Mouse (Mus musculus) thymus, postnatal 10 days (tissue): ENCODE measurements at regions not wholly inside any gene's neighbourhood (a gene's known extent, or its start where the extent isn't known, plus 50 kb on each side); places are given as distances from the start of the nearest gene placed in this dataset.

Experiments used
- DNase-seq, 2 experiments: peaks; one replicate each; pipeline ENCODE4 v3.0.0; 2021; ENCODE audit warnings: low spot score in 2 of 2

- DNase-seq, result no peak
Observed at GRCm38 (mm10) chr16:86159021-86159815, 257.6 kb upstream of the Adamts5 start.

GRCm38 (mm10) chr16:86138171-86138570 lies 236.5 kb upstream of the Adamts5 start:
- DNase-seq, result no peak

- no peak for DNase-seq
Observed at GRCm38 (mm10) chr16:86136169-86136568, 234.5 kb upstream of the Adamts5 start.

DNA sequence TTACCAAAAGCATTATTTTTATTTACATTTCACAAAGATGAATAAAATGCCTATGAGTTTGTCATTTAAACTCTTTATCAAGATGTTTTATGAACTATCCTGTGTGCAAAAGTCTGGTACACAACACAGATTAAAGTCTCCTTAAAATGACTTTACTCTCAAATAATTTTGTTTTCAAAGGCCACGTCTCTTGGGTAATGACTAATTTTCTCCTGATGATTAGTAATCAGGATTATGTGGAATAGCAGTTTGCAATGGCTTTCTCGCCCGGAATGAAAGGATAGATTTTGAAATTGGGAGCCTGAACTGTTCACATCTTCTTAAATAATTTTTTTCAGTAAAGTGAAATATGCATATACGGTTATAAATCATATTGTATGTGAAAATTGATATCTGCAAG lies 225.8 kb upstream of the Adamts5 start:
- DNase-seq, result no peak

DNA sequence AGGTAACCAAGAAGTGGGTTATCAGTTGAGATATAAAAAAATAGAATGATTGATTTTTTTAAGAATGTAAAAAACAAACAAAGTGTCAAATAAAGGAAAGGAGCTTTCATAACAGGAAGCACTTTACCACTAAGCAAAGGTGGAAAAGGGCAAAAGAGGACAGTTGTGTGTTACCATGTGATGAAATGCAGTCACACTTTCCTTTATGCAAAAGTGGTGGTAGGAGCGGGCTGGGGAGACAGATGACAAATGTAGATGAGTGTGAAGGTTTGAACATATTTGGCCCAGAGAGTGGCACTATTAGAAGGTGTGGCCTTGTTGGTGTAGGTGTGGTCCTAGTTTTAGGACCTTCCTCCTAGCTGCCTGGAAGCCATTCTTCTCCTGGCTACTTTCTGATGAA lies 222.6 kb upstream of the Adamts5 start:
- DNase-seq, result no peak

- no peak for DNase-seq
Observed at GRCm38 (mm10) chr16:86122936-86123335, 221.3 kb upstream of the Adamts5 start.

- no peak for DNase-seq
Observed at GRCm38 (mm10) chr16:86117959-86118358, 216.3 kb upstream of the Adamts5 start.

- DNase-seq, result no peak
Observed at GRCm38 (mm10) chr16:86115587-86116376, 214.2 kb upstream of the Adamts5 start.

- no peak for DNase-seq
Observed at GRCm38 (mm10) chr16:86094461-86094860, 192.8 kb upstream of the Adamts5 start.

DNA sequence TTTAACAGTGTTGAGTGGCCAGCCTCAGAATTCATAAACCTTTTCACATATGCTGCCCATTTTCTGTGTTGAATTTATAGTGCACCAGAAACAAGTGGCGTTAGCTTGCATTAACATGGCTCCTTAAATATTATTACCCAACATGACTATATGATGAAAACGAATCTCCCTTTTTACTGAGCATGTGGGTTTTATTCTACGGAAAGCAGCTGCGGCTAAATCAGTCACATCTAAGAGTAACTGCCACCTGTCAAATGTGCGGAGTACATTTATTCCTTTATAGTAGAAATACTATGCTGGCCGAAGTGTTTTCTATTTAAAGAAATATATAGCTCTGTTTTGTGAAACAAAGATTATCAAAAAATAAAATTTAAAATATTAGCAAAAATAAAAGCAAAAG lies 188.5 kb upstream of the Adamts5 start:
- no peak for DNase-seq

DNA sequence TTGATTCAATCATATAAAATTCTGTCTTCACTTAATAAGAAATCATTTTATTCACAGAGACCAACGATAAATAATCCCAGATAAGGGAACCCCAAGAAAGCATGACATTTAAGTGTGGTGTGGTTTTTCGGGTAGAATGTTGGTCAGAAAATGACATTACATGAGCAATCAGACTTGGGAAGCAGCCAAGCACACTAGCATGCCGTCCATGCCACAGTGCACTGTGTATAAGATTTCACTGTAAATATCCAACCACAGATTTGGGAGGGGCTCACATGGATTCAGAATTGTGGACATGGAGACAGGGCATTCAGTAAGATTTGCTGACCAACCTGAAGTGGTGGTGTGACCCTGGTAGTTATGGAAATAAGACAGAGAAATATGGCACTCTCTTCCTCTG lies 185.8 kb upstream of the Adamts5 start:
- DNase-seq, result no peak

DNA sequence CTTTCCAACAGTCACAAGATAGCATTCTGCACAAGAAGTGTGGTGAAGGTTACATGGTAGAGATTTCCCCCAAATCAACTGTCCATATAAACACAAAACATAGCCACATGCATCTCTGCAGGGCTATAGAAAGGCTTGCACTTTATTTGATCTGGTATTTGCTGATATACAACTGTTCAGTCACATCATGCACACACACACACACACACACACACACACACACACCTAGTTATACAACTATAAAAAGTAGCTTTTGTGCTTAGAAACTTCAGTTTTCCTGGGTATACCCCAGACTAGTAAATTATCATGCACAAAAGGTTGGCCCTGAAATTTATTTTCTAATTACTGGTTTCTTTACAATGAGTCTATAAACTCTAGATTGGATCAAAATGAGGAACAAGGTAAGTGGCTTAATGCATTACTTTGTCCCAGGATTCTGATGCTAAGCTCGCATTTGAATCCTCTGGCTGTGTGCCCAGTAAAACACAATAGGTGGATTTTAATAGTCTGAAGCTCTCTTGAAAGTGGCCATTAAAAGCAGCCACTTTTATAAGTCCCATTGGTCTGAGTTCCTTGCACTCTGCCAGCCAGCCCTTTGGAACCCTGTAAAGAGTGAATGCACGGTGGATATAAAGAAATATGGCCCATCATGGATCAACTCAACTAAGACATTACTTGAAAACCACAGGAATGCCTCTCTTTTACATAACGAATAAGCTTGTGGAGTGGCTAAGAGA lies 166.2 kb upstream of the Adamts5 start:
- no peak for DNase-seq

- no peak for DNase-seq
Observed at GRCm38 (mm10) chr16:86060087-86060486, 158.5 kb upstream of the Adamts5 start.

- DNase-seq, result no peak
Observed at GRCm38 (mm10) chr16:86044695-86045094, 143.1 kb upstream of the Adamts5 start.

DNA sequence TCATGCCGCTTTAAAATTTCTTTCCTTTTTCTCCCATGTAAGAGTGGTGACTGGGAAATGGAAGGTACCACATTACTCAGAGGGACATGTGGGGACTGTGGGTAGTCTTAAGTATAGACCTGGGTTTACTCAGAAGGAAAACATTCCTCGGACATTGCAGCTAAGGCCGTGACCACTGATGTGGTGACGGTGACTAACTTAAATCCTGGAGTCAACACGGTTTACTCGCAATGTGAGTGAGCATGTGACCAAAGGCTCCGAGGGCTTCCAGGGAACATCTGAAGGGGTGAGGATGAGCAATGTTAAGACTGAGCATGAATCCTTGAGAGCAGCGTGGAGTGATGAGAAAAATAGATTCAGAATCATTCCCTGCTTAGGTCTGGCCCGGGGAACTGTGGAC lies 133.1 kb upstream of the Adamts5 start:
- DNase-seq, result no peak

DNA sequence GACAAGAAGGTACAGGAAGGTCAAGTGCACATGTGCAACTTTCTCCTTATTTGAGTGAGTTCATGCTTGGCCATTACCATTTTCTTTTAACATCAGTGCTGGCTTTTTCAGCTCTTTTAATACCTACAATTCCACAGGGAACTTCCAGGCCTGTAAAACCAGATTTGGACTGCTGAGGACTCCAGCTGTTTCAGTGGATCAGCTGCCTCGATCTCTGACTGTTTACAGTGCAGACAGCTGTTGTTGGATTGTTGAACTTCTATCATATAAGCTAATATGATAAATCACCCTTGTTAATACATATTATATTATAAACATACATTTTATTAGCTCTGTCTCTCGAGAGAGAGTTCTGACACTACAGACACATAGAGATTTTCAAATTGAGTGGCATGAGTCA lies 126.1 kb upstream of the Adamts5 start:
- DNase-seq, result no peak

DNA sequence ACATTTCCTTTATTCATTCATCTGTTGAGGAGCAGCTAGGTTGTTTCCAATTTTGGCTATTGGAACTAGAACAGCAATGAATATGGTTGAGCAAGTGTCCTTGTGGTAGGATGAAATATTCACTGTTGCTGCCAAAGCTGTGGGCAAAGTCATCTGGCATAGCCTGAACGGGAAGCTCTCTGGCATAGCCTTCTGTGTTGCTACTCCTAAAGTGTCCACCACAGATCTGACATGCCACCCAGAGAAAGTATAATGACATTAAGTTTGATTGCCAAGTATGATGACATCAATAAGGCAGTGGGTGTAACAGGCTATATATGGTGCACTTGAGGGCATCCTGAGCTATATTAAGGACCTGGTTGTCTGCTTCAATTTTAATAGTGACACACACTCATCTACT lies 113.7 kb upstream of the Adamts5 start:
- DNase-seq, result no peak

DNA sequence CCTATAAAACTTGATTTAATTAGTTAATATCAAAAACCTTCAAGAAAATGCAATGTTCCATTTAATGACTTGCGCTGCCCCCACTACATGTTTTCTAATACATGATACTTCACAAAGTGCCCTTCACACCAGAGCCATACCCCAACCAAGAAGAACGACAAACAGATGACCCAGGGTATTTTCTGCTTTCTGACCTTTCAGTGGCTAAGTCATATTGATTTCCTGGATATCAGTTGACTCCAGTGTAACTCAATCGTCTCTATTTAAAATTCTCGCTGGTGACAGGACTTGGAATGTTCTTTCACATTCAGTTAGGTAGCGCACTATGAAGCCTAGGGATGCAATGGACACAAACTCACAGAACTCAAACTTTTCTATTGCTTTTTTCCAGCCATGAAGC lies 109.4 kb upstream of the Adamts5 start:
- no peak for DNase-seq

- no peak for DNase-seq
Observed at GRCm38 (mm10) chr16:86009638-86010329, 108.2 kb upstream of the Adamts5 start.

DNA sequence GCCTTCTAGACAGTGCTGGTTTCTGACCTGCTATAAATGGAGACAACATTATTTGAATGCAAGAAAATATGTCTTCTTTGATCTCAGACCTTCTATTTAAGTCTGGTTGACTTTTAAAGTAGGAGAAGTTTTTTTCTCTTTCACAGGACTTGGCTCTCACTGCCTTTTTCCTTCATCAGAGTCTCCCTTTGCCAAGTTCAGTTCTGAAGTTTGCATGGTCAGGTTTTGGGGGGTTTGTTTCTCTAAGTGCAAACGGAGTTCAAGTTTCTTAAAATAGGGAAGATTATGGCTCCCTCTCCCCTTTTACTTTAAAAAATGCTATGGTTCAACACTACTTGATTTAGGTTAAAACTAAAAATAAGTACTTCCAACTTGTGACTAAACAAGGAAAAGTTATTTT lies 106.2 kb upstream of the Adamts5 start:
- no peak for DNase-seq

DNA sequence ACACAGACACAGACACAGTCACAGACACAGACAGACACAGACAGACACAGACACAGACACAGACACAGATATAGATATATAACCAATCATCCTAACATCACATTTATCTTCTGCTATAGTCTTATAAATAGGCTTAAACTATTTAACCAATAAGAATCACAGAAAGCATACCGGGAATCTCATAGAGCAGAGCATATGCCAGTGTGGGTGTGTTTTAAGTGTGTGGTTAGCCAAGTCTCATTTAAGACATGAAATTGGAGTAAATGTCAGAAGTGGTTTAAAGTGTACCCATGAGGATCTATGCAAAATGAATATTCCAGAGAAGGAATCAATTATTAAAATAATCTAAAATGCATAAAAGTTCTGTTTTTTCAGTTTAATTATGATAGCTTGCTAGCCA lies 99.2 kb upstream of the Adamts5 start:
- no peak for DNase-seq

GRCm38 (mm10) chr16:85985841-85986240 lies 84.2 kb upstream of the Adamts5 start:
- no peak for DNase-seq
